Mouse (Mus musculus): ENCODE results near the gene Cygb.
"Not testable (repeated sequence)": the region's sequence is repeated elsewhere in the genome, so short reads cannot be mapped to it uniquely, and the experiment has no call there.

Gene Cygb

GRCm38 (mm10) chr11:116674616-116675379 is 20.7 kb upstream of the Cygb start:
- no peak for DNase-seq (ENCODE audit: low spot score in 2 of 2)

GRCm38 (mm10) chr11:116673410-116673809 is 19.3 kb upstream of the Cygb start:
- no peak for DNase-seq (ENCODE audit: low spot score in 2 of 2)

- DNase-seq (ENCODE audit: low spot score in 2 of 2), result no peak
These were observed 18.5 kb upstream of the Cygb start for GRCm38 (mm10) chr11:116672595-116672994.

DNA sequence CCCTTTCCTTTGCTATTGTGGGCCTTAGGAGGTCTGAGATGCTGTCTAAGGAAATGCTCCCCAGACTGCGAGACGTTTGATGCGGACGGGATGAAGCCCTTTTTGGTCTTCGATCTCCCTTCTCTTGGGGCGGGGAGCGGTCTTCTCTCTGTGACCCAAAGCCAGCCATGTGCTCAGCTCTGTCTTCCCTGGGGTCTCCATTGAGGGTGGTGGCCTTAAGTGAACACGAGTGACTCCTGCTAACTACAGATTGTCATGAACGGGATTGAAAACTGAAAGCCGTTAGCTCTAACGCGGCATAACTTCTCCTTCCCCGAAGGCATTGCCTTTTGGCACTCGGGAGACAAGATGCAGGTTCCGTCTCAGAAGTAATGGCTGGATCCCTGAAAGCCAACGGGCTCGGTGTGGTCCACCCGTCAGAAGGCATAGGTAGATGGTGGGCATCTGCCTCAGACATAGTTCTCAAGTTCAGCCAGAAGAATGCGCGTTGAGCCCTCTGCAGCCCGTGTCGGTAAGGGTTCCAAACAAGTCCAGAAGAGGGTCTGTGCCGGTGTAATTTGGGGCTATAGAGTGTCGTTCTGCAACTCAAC is 17.8 kb upstream of the Cygb start:
- no peak for DNase-seq (ENCODE audit: low spot score in 2 of 2)

DNA sequence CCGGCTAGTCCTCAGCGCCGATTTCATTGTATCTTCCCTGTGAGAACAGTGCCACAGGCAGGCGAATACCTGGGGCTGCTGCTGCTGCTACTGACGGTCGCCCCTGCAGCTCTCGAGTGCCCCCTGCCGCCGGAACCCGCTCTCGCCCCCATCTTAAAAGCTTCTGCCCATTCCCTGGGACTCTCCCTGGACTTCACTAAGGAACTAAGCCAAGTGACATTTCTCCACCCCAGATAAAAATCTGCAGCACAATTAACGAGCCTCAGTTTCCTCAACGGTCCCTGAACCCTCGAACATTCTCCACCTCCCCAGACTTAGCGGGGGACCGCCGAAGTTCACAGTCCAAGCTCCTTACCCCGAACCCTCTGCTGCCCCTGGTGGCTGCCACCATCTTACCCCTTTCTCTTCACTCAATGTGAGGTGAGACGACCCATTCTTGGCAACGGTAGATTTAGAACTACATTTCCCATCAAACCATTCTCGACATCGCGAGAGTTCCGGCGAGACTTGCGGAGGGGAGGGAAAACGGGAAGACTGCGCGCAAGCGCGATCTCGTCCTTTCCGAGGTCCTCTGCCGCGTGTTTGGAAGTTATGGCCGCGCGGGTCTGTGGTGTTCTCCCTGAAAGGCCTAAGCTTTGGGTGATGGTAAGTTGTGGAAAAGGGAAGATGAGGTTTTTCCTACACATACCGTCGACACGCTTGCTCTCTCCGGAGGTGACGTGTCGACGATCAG is 17.2 kb upstream of the Cygb start:
- DNase-seq (ENCODE audit: low spot score in 2 of 2), result peak; percentile 96 to 98

GRCm38 (mm10) chr11:116670386-116670785 is 16.3 kb upstream of the Cygb start:
- DNase-seq (ENCODE audit: low spot score in 2 of 2), result no peak

- DNase-seq (ENCODE audit: low spot score in 2 of 2), result no peak
These were observed 15.8 kb upstream of the Cygb start for GRCm38 (mm10) chr11:116669787-116670365.

DNA sequence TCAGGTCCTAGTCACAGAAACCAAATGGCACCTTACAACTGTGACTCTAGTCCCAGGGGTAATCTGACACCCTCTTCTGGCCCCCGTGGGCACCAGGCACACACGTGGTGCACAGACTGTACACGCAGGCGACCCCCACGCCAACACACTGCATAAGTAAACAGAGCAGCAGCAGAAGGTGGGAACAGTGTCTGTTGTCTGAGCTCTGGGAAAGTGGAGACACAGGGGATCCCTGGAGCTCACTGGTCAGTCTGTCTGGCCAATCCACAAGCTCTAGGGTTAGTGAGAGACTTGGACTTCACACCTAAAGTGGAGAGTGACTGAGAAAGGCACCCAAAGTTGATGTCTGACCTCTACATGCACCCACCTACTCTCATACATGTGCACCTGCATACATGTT is 15.2 kb upstream of the Cygb start:
- no peak for DNase-seq (ENCODE audit: low spot score in 2 of 2)

DNA sequence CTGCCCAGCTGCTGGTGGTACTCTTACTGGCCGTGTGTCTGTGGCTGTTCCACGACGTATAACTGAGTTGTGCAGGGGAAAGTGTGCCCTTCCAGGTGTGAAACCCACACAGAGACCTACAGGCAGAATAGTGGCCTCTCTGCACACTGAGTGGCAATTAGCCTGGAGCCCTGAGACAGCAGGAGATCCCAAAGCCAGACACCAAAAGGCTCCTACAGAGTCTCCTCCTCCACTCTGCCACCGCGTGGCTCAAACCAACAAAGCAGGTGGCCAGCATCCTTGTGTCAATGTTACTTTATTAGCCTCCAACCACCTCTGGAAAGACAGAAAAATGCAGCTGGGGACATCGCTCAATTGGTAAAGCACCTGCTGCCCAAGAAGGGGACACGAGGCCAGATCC is 14.7 kb upstream of the Cygb start:
- DNase-seq (ENCODE audit: low spot score in 2 of 2), result no peak

- DNase-seq (ENCODE audit: low spot score in 2 of 2), result no peak
These were observed 14.3 kb upstream of the Cygb start for GRCm38 (mm10) chr11:116668381-116668825.

- no peak for DNase-seq (ENCODE audit: low spot score in 2 of 2)
These were observed 13.8 kb upstream of the Cygb start for GRCm38 (mm10) chr11:116667930-116668329.

DNA sequence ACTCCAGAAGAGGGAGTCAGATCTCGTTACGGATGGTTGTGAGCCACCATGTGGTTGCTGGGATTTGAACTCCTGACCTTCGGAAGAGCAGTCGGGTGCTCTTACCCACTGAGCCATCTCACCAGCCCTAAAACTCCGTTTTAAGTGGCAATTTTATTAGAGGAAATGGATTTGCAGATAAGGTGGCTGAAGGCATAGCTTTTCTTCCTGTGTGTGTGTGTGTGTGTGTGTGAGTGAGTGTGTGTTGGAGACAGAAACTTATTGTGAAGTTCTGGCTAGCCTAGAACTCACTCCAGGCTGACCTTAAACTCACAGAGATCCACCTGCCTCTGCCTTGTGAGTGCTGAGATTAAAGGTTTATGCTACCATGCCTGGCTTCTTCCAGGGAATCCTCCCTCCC is 12.9 kb upstream of the Cygb start:
- not testable (repeated sequence) for DNase-seq (ENCODE audit: low spot score in 2 of 2)

DNA sequence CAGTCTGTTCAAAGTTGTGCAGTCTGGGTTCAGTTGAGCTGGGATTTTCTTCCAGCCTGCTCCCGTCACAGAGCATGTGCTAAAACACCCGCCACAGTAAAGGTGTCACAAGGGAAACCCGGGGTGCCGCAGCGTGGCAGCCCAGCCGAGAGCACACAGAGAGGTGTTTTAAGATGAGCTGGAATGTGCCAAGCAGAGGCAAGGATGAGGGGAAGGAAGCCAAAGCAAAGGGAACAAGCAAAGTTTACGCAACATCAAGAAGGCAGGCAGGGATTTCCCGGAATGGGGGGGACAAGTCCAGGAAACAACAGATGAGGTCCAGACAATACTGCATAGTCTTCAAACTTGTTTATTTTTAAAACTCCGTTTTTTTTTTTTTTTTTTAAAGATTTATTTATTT is 12.5 kb upstream of the Cygb start:
- DNase-seq (ENCODE audit: low spot score in 2 of 2), result no peak

GRCm38 (mm10) chr11:116665289-116665688 is 11.2 kb upstream of the Cygb start:
- no peak for DNase-seq (ENCODE audit: low spot score in 2 of 2)

GRCm38 (mm10) chr11:116661948-116662377 is 7.8 kb upstream of the Cygb start:
- DNase-seq (ENCODE audit: low spot score in 2 of 2), result no peak

DNA sequence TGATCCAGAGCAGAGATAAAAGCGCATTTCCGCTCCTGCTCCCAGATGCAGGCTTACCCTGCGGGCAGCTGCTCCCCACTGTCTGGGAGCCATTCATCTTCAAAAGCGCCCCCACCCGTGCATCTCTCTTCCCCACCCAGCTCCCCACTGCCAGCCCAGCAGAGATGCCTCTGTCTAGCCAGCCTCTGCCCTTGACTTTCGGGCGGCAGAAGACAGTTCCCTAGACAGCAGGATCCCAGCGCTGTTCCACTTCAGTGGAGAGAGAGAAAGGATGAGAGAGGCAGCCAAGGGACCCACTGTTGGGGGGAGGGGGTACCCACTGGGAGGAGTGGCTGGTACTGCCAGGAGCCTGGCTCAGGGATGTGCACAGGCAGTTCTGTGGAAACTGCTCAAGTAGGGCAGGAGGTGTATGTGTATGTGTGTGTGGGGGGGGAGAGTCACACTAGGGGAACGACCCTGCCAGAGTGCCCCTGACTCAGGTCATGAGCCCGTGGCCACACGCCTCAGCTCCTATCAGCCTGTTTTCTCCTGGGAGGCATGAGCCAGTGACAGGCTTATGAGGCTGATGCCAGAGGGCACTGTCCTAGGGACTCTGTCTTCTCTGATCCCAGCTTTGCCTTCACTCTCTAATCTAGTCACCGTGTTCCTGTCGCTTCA is 7.3 kb upstream of the Cygb start:
- DNase-seq (ENCODE audit: low spot score in 2 of 2), result no peak

DNA sequence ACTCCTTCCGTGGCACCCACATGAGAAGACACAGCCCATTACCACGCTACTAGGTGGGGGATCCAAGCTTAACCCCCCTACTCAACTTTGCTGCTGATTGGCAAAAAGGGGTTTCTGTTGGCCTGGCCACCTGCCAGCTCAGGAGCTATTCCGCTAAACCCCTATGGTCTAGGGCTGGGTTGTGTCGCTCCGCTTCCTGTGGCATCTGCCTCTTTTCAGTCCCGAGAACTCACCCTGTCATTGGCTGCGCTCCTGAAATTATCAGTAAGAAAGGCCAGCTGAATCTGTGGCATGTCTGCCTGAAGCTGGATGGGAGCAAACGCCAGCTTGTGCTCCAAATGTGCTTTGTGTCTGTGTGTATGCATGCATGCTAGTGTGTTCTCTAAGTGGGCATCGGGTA is 6.1 kb upstream of the Cygb start:
- DNase-seq (ENCODE audit: low spot score in 2 of 2), result no peak

- DNase-seq (ENCODE audit: low spot score in 2 of 2), result no peak
These were observed 5.0 kb upstream of the Cygb start for GRCm38 (mm10) chr11:116659027-116659621.

- DNase-seq (ENCODE audit: low spot score in 2 of 2), result no peak
These were observed 4.1 kb upstream of the Cygb start for GRCm38 (mm10) chr11:116658238-116658637.

DNA sequence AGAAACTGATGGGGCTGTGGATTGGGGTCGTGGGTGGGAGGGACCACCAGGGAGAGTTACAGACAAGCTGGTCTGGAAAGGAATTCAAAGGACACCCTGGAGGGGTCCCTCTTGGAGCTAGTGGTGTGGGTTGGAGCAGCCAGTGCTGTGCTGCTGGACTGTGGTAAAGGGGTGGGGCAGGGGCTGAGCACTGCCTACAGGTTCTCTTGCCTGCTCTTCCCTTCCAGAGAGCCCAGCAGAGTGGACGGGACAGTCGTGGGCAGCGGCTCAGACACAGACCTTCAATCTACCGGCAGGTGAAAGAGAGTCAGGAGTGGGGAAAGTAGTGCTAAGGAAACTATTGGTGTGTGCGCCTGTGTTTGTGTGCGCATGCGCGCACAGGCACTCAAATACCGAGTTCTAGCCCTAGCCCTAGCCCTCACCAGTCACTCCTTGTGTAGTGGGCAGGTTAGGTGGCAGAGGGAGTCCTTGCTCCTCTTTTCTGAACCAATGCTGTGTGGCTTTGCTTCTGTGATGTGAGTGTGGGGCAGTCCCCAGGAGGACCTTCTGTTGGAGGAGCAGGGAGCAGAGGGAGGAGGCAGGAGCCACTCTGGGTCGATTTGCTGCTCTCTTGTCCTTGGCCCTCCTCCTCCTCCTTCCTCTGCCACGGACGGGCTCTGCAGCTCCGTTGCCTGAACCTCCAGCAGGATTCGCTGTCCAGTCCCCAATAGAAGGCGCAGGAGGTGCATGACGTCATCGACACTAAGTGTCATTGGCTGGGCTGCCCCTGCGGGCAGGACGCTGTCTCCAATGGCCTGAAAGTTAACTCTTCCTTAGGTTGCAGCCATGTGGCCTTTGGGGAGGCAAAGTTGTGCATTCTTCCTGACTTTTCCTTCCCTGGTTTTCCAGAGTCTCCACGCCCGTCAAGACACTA is 3.5 kb upstream of the Cygb start:
- DNase-seq (ENCODE audit: low spot score in 2 of 2), result peak; percentile 83 to 87

Data from frontal cortex, postnatal 14 days (tissue).